Mouse (Mus musculus): ENCODE results near the gene Mrps33.

Mrps33 gene

DNA sequence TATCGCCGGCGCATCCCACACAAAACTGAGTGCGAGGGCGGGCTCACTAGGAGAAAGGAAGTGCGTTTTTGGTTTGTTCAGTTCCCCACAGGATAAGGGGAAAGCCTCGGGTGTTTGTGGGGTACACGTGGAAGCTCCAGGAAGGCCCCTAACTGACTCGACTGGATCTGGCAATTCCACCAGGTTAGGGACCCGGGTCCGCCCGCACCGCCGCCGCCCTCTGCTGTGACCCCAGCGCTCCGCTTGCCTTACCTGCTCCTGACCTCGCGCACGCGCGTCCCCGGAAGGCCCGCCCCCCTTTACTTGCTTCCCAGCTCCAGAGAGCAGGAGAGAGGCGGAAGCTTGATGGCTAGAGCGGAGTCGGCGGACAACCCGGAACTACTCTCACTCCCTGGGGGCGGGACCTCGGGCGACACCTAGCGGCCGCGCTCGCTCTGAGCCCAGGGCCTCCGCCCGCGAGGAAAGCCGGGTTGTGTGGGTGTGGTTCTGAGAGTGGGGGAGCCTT lies at the start of gene Mrps33:
TSS of gene Mrps33 (minus strand) at position 377 of the 505 bp plus-strand sequence.
- DNase-seq (ENCODE audit: inconsistent age in 2 of 2, low spot score in 1 of 2) = peak; percentile 97 to 98

- no peak for DNase-seq (ENCODE audit: inconsistent age in 2 of 2, low spot score in 1 of 2)
Observed at GRCm38 (mm10) chr6:39849667-39850066, 38.9 kb upstream of the Mrps33 start.

- peak; percentile 11 to 66 for DNase-seq (ENCODE audit: inconsistent age in 2 of 2, low spot score in 1 of 2)
Observed at GRCm38 (mm10) chr6:39848766-39849165, 38.0 kb upstream of the Mrps33 start.

- DNase-seq (ENCODE audit: inconsistent age in 2 of 2, low spot score in 1 of 2) = no peak
Observed at GRCm38 (mm10) chr6:39847538-39847937, 36.8 kb upstream of the Mrps33 start.

DNA sequence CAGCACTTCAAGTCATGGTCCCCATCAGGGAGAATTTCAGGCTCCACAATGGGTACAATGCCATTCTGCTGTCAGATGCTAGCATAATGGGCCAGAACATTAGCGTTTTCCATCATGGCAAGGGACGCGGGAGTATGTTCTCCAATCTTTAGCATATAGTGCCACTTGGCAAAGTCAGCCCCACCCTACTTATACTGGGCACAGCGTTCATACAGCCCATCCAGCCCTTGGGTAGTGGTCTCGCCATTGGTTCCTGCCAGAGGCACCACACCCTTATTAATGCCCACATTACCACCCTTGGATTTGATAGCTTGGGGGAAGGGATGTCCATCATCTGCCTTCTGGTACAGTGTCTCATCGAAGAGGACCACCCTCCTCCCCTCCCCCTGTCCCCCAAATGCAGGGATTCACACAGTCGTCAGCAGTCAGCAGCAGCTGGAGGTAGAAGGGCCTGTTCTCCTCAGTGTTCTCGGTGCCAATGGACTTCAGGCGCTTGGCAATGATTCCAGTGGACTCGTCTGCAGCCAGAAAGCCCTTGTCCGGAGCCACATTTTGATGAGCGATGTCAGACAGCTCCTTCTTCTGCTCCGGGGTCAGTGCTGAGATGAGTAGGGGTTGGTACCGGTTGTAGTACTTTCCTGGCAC lies 33.0 kb upstream of the Mrps33 start:
- DNase-seq (ENCODE audit: inconsistent age in 2 of 2, low spot score in 1 of 2) = no peak

- DNase-seq (ENCODE audit: inconsistent age in 2 of 2, low spot score in 1 of 2) = no peak
Observed at GRCm38 (mm10) chr6:39828736-39829135, 17.9 kb upstream of the Mrps33 start.

GRCm38 (mm10) chr6:39821241-39821640 lies 10.5 kb upstream of the Mrps33 start:
- DNase-seq (ENCODE audit: inconsistent age in 2 of 2, low spot score in 1 of 2) = no peak

DNA sequence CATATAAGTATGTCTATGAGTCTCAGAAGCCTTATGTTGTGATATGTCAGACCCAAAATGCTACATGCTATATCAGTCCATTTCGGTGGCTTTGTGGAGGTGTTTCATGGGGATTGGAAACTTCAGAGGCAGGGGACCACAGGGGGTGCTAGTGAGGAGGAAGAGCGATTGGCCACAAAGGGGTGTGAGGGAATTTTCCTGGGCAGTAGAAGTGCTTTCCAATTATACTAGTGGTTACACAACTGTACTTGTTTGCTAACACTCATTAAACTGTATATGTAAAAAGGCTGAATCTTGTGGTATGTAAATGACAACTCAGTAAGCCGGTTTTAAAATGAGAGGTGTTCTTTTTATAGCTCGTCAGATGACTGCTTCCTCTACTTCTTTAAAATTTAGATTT lies 8.1 kb upstream of the Mrps33 start:
- DNase-seq (ENCODE audit: inconsistent age in 2 of 2, low spot score in 1 of 2) = no peak

DNA sequence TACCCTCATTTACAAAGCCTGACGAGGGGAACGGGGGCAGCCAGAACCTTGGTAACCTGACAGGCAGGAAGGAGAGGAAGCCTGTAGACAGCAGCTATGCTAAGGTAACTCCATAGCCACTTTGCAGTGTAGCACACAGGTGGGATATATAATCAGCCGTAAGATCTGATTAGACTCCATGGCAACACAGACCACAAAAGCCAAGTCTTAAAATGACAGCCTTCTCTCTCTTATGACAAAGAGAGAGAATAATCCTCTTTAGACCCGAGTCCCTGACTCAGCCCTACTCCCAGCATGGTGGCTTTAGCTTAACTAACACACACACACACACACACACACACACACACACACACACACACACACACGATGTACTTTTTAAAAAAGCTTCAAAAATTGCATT lies 2.3 kb downstream of the Mrps33 start:
- DNase-seq (ENCODE audit: inconsistent age in 2 of 2, low spot score in 1 of 2) = no peak

DNA sequence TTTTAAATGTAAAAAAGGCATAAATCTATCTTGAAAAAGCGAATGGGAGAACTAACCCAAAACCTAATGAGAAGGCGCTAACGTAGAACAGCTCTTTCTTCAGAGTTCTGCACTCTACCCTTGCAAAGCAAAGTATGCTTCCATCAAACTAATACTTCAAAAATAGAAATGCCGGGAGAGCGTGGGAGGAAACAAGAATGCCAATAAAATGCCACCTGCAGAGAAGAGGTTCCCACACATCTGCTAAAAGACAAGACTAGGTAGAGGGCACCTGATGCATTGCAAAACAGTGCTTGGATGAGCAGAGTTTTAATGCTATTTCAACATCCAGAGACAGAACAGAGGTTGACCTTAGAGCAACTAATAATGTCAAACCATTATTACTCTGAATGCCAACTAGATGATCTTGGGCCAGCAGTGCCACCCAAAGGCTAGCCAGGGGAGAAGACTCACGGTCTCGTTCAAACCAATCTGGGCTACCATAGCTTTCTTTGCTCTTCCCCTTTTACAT lies 3.7 kb downstream of the Mrps33 start:
- peak in 1 of 2 experiments; percentile 40 for DNase-seq (ENCODE audit: inconsistent age in 2 of 2, low spot score in 1 of 2)

GRCm38 (mm10) chr6:39806336-39806735 lies 4.5 kb downstream of the Mrps33 start:
- no peak for DNase-seq (ENCODE audit: inconsistent age in 2 of 2, low spot score in 1 of 2)

- DNase-seq (ENCODE audit: inconsistent age in 2 of 2, low spot score in 1 of 2) = peak in 1 of 2 experiments; percentile 28
Observed at GRCm38 (mm10) chr6:39805916-39806315, 4.9 kb downstream of the Mrps33 start.

- DNase-seq (ENCODE audit: inconsistent age in 2 of 2, low spot score in 1 of 2) = no peak
Observed at GRCm38 (mm10) chr6:39800977-39801376, 9.8 kb downstream of the Mrps33 start.

GRCm38 (mm10) chr6:39797076-39797475 lies 13.7 kb downstream of the Mrps33 start:
- DNase-seq (ENCODE audit: inconsistent age in 2 of 2, low spot score in 1 of 2) = no peak

DNA sequence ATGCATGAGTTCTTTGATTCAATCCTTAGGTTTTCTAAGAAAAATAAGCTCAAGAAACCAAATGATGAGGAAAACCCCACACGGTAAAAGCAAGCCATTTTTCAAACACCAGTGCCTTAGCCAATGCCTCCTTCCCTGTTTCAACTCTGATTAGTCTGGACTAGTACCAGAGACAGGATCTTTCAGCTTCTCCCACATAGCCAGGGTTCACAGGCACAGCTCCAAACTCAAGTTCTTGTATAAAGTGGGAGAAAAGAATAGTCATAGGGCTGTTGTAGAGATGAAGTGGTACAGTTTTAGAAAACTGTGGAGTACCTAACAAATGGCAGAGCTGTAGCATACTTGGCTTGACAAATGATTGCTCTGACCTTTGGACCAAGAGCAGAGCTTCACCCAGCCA lies 14.6 kb downstream of the Mrps33 start:
- DNase-seq (ENCODE audit: inconsistent age in 2 of 2, low spot score in 1 of 2) = no peak

DNA sequence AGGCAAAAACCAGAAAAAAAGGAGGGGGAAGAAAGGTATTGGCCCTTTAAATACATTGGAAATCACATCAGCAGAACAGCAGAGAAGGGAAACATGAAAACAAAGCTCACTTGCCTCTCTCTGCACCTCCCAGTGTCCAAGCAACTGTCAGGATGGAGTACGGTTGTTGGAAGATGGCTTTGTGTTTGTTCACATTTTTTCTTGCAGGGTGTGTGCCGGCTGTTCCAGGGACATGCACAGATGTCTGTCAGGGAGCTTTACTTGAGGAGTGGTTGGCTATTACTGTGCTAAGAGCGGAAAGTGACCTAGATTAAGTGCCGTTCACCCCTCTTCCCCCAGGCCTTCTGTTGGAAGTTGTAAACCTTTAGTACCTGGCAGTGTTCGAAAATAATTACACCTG lies 19.0 kb downstream of the Mrps33 start:
- DNase-seq (ENCODE audit: inconsistent age in 2 of 2, low spot score in 1 of 2) = peak in 1 of 2 experiments; percentile 22

GRCm38 (mm10) chr6:39788408-39788807 lies 22.4 kb downstream of the Mrps33 start:
- DNase-seq (ENCODE audit: inconsistent age in 2 of 2, low spot score in 1 of 2) = no peak

DNA sequence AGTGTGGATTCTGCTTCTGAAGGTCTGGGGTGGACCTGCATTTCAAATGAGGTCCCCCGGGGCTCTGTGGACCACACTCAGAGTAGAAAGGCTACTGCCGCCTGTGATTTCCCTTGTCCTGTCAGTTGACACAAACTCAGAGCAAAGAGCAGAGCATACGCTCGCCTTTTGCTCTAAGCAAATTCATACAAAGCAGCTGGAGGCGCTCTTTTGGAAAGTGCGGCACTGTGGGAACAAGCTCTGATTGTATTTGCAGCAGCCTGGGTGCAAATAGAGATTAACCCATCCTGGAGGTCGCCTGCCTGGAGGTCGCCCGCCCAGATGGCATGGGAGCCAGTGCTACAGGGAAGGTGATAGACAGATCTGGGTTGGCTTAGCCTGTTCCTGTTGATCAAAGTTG lies 23.0 kb downstream of the Mrps33 start:
- DNase-seq (ENCODE audit: inconsistent age in 2 of 2, low spot score in 1 of 2) = no peak

DNA sequence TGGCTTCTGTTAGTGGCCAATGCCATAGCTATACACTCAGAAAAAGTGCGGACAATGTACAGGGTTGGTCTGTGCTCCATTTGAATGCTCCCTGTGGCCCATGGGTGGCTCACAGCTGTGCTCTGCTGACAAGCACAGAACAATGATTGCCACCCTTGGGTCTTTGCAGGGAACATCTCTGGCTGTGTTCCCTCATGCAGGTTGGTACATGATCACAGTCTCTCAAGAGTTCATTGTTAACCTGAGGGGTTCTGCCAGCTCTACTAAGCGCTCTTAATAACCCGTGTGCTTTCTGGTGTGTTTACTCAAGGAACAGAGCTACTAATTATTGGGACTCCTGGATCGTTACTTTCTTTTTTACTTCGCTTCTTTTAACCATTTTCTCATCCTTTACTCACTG lies 24.8 kb downstream of the Mrps33 start:
- no peak for DNase-seq (ENCODE audit: inconsistent age in 2 of 2, low spot score in 1 of 2)

DNA sequence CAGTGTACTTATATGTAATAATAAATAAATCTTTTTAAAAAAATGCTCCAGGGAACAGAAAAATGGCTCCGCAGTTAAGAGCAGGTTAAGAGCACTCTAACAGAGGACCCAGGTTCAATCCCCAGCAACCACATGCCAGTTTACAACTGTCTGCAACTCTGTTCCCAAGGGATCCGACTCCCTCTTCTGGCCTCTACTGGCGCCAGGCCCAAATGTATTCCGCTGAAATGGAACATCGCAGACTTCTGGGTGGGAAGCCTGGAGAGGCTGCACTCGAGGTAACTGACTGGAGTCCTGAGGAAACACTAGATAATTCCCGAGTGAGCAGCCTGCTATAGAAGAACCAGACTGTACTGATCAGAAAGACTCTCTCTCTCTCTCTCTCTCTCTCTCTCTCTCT lies 27.3 kb downstream of the Mrps33 start:
- no peak for DNase-seq (ENCODE audit: inconsistent age in 2 of 2, low spot score in 1 of 2)

DNA sequence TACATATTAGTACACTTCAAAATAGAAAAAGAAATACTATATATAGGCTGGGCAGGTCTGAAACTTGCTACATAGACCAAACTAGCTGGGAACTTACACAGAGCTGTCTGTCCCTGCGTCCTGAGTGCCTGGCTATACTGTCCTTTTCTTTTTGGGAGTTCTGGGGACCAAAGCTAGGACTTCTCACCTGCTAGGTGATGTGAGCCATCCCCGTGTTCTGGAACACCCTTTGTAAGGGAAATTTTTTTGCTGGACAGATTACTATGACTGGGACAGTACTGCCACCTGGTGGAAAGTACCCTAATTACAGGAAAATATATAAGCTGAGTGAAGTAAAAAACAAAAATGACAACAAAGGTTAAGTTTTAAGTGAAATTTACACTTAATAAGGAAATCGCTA lies 28.2 kb downstream of the Mrps33 start:
- peak; percentile 9 to 82 for DNase-seq (ENCODE audit: inconsistent age in 2 of 2, low spot score in 1 of 2)

GRCm38 (mm10) chr6:39781766-39782530 lies 28.8 kb downstream of the Mrps33 start:
- peak; percentile 18 to 62 for DNase-seq (ENCODE audit: inconsistent age in 2 of 2, low spot score in 1 of 2)
